In the genomic region with DNA sequence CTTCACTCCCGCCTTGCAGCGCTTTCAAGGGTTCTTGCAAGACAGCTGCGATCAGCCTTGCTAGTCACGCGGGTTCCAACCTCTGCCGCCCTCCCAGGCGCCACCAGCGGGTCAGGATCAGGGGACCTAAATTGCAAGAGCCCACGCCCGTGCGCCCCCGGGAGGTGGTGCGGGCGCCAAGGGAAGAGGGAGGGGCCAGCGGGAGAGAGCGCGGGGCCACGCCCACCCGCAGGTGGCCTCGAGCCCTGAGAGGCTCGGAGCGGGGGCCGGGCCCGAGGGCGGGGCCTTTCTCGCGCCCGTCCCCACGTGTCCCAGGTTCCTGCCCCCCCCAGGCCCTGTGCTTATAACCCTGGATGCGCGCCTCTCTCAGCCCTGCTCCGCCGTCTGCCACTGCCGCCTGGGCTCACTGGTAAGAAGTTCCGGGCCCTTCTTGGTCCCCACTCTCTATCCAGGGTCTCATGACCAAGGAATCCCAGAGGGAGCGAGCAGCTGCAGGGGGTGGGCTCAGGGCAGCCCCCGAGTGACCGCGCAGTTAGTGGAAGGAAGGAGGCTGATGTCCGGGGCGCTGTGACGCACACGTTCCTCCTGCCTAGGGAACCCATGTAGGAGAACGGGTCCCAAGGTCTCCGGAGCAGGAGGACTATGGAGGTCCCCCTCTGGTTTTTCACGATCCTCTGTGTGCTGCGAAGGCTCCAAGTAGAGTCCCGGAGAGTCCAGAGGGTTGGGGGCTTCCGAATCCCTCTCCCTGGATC, we compare ENCODE assay signal across 8 mouse cellular contexts. TPM values are rescaled to one million over a fixed set of nuclear protein-coding genes. Genes with fewer than 3 reads are reported as not detected.
DNase-seq lines count a peak whose midpoint lies in the region; ATAC-seq and TF ChIP-seq lines count a peak whose summit lies in the region.

A gene (plus strand): TSS at position 277 of the 752 bp plus-strand sequence.

- peaks cover 24% of the 10 kb centered on the region for H3K27me3 ChIP-seq in hindbrain, postnatal 0 days (ENCODE audit: insufficient read depth, low read length)

- no peaks in the 10 kb centered on the region for H3K9me3 ChIP-seq in hindbrain, postnatal 0 days (ENCODE audit: low read length)

- peak within 1 kb of the TSS; percentile 75 for H3K4me2 ChIP-seq in hindbrain, postnatal 0 days (ENCODE audit: low read depth, low read length)

- H3K27ac ChIP-seq in hindbrain, postnatal 0 days, result no peak within 1 kb of the TSS

- H3K36me3 ChIP-seq in hindbrain, postnatal 0 days (ENCODE audit: insufficient read depth, low read length), result no peaks in the 10 kb centered on the region

- peak within 1 kb of the TSS; percentile 40 for H3K9ac ChIP-seq in hindbrain, postnatal 0 days (replicated peaks; ENCODE audit: low read length)

- peak within 1 kb of the TSS; percentile 41 for H3K4me3 ChIP-seq in hindbrain, postnatal 0 days (ENCODE audit: low read length)

- H3K4me1 ChIP-seq in hindbrain, postnatal 0 days (ENCODE audit: insufficient read depth, low read length), result 0 out of 2 replicates have a peak, but pooled peaks cover 12% of the 10 kb centered on the region

- DNase-seq in ZHBTc4 (ENCODE audit: low read depth, low spot score), result peak; percentile 99
- DNase-seq in cerebellum, postnatal 25 days, result peak; percentile 45 to 76
- peak; percentile 66 to 71 for DNase-seq in gastrocnemius, adult 8-10 months (ENCODE audit: low spot score in 2 of 2)
- peak; percentile 70 for DNase-seq in hindbrain, postnatal 0 days (ENCODE audit: low spot score)
- DNase-seq in left cerebral cortex, adult 9 months (ENCODE audit: low spot score in 2 of 2), result peak; percentile 64 to 65
- DNase-seq in right cerebral cortex, postnatal 25 days, result peak; percentile 60
- DNase-seq in urinary bladder, postnatal 25 days (ENCODE audit: low spot score), result peak; percentile 70

- TF ChIP-seq CTCF in hindbrain, postnatal 0 days (IDR thresholded peaks at IDR 0.05; ENCODE audit: low read depth), result peak; percentile 27

- peak; percentile 76 for ATAC-seq in hindbrain, postnatal 0 days
- ATAC-seq in megakaryocyte, adult 5-6 weeks (ENCODE audit: poor library complexity, severe bottlenecking), result peak; percentile 77

- WGBS in hindbrain, postnatal 0 days, result 1% methylated on average over 47 of the region's 49 CpGs

RNA-seq across cellular contexts. Expression of the gene that starts here (rescaled TPM):
- total RNA-seq in gastrocnemius, adult 8-10 months (2022), result 1 to 10 TPM; 2.4 to 4.4 (median 3.3) TPM
- 25.3 and 33.3 TPM in 2 replicates for total RNA-seq in hindbrain, postnatal 0 days (2014; rRNA removed)
- polyA plus RNA-seq in hindbrain, postnatal 0 days (2015; fragmentation: Nextera tagmentation; extraction: Ambion mirVana), result 28.9 and 29.0 TPM in 2 replicates
- total RNA-seq in megakaryocyte, adult 5-6 weeks (2015), result 137 and 147 TPM in 2 replicates
- total RNA-seq in megakaryocyte, adult 5-6 weeks (2017), result 184 and 194 TPM in 2 replicates
